Mouse (Mus musculus) kidney, embryonic 14.5 days (tissue): ENCODE measurements around the gene Phlda1. TPM values are rescaled to one million over a fixed set of nuclear protein-coding genes. Genes with fewer than 3 reads are reported as not detected.

Source experiments
- ATAC-seq: fragments of 200-750 bp; cut with Nextera tagmentation; 2 replicates; pipeline ENCODE4 v1.8.0; 2017; ENCODE audit warnings: moderate number of reproducible peaks, mild to moderate bottlenecking, moderate TSS enrichment, moderate library complexity; ENCODE audit not compliant: low FRiP score, low TSS enrichment
- H3K27ac ChIP-seq: fragments of 300-500 bp; sonication (generic); 2 replicates; pipeline ENCODE4 v1.5.1; 2014; ENCODE audit warnings: low read depth, mild to moderate bottlenecking, low read length, moderate library complexity, mixed read lengths
- H3K27me3 ChIP-seq: fragments of 300-500 bp; sonication (generic); 2 replicates; pipeline ENCODE4 v1.6.1; 2014; ENCODE audit warnings: mild to moderate bottlenecking, low read length; ENCODE audit not compliant: control insufficient read depth, insufficient read depth
- H3K36me3 ChIP-seq: fragments of 300-500 bp; sonication (generic); 2 replicates; pipeline ENCODE4 v1.6.1; 2014; ENCODE audit warnings: low read length, mixed read lengths; ENCODE audit not compliant: control insufficient read depth, insufficient read depth
- H3K4me1 ChIP-seq: fragments of 300-500 bp; sonication (generic); 2 replicates; pipeline ENCODE4 v1.6.1; 2014; ENCODE audit warnings: low read length, mixed read lengths; ENCODE audit not compliant: control insufficient read depth, insufficient read depth
- H3K4me2 ChIP-seq: fragments of 300-500 bp; sonication (generic); replicated peaks from 2 replicates; pipeline ENCODE4 v1.6.1; 2014; ENCODE audit warnings: low read depth, mild to moderate bottlenecking, low read length
- H3K4me3 ChIP-seq: fragments of 300-500 bp; sonication (generic); 2 replicates; pipeline ENCODE4 v1.5.1; 2014; ENCODE audit warnings: mild to moderate bottlenecking, low read length
- H3K9ac ChIP-seq: fragments of 300-500 bp; sonication (generic); 2 replicates; pipeline ENCODE4 v1.6.1; 2014; ENCODE audit warnings: low read depth, mild to moderate bottlenecking, low read length, moderate library complexity
- H3K9me3 ChIP-seq: fragments of 300-500 bp; sonication (generic); 2 replicates; pipeline ENCODE4 v1.6.1; 2016; ENCODE audit warnings: low read length; ENCODE audit not compliant: control insufficient read depth
- WGBS: fragments of 180-500 bp; shearing (Covaris S2); extraction: QIAGEN DNeasy Blood & Tissue Kit; methylation state at CpG from one replicate; pipeline ENCODE4 v1.1.7; 2014; 5-methylcytosine and 5-hydroxymethylcytosine counted together
- polyA plus RNA-seq: library from polyadenylated mRNA; unstranded; fragments of >200 nt; fragmentation: Nextera tagmentation; extraction: Ambion mirVana; gene quantifications from 2 replicates; pipeline ENCODE4 v1.2.1, GENCODE M21; 2014

Gene Phlda1
- polyA plus RNA-seq = 42.3 and 44.6 TPM in 2 replicates

GRCm38 (mm10) chr10:111506101-111506925 lies at the start of gene Phlda1:
Phlda1 (plus strand) TSS chr10:111506286.
- Histone ChIP-seq H3K36me3 (no peaks in the 10 kb centered on the region), H3K9me3 (no peaks in the 10 kb centered on the region), H3K4me2 (peak within 1 kb of the TSS; percentile 77), H3K9ac (peak within 1 kb of the TSS; percentile 96), H3K4me1 (peaks cover 41% of the 10 kb centered on the region), H3K27ac (peak within 1 kb of the TSS; percentile 97), H3K27me3 (no peaks in the 10 kb centered on the region), H3K4me3 (peak within 1 kb of the TSS; percentile 88)
- ATAC-seq = peak; percentile 94
- whole genome bisulfite sequencing = under 1% methylated on average over 82 of the region's 94 CpGs

GRCm38 (mm10) chr10:111458088-111458487 lies 48.0 kb upstream of the Phlda1 start:
- 33% methylated on average over 7 of the region's 7 CpGs for WGBS
- H3K9me3 ChIP-seq = no peaks in the 10 kb centered on the region
- ATAC-seq = no peak
- H3K9ac ChIP-seq = no peak overlapping the region
- no peaks in the 10 kb centered on the region for H3K27me3 ChIP-seq
- H3K4me3 ChIP-seq = no peak overlapping the region
- H3K36me3 ChIP-seq = no peaks in the 10 kb centered on the region
- H3K4me2 ChIP-seq = no peak overlapping the region
- no peak overlapping the region for H3K27ac ChIP-seq
- no peaks in the 10 kb centered on the region for H3K4me1 ChIP-seq

- H3K9me3 ChIP-seq = no peaks in the 10 kb centered on the region
- ATAC-seq = no peak
- WGBS = 73% methylated on average over 9 of the region's 9 CpGs
Measured at GRCm38 (mm10) chr10:111459040-111459439, 47.0 kb upstream of the Phlda1 start.

DNA sequence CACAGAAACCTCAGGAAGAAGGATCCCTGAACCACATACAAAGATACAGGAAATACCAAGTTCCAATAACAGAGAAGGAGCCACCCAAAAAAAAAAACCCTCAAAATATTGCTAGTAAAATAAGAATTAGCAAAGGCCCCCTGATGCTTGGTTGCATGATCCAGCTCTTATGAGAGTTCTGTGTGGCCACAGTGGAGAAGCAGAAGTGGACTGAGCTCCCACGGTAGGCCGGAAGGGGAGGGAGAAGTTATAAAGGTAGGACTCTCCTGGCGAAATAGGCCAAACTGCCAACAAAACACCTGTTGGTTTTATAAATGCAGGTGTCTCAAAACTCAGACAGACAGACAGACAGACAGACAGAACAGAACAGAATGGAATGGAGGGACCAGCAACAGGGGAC lies 46.2 kb upstream of the Phlda1 start:
- ATAC-seq = no peak
- no peak overlapping the region for H3K4me3 ChIP-seq
- no peak overlapping the region for H3K4me2 ChIP-seq
- no peaks in the 10 kb centered on the region for H3K4me1 ChIP-seq
- H3K9me3 ChIP-seq = no peaks in the 10 kb centered on the region
- H3K27ac ChIP-seq = no peak overlapping the region
- H3K27me3 ChIP-seq = no peaks in the 10 kb centered on the region
- H3K36me3 ChIP-seq = no peaks in the 10 kb centered on the region
- WGBS = 75% methylated on average over 3 of the region's 3 CpGs
- H3K9ac ChIP-seq = no peak overlapping the region

More at GRCm38 (mm10) chr10:111459040-111459439, 47.0 kb upstream of the Phlda1 start:
- Histone ChIP-seq H3K36me3 (no peaks in the 10 kb centered on the region), H3K4me2 (no peak overlapping the region), H3K4me1 (no peaks in the 10 kb centered on the region), H3K27me3 (no peaks in the 10 kb centered on the region), H3K27ac (no peak overlapping the region), H3K4me3 (no peak overlapping the region), H3K9ac (no peak overlapping the region)

DNA sequence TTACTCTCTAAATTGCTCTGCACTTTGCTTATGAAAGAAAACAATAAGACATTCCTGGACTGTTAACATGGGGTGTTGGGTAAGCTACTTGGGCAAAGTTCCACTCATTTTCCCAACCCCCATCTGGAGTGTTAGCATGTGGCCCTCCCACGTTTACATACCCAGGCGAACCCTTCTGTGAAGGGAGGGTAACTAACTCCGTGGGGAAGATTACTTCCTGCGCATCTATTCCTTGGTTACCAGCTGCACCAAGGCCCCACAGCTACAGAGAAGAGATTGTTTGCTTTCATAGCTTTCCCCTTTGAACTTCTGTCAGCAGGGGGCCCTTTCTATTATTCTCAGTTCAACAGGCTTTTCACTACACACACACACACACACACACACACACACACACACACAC lies 45.7 kb upstream of the Phlda1 start:
- Histone ChIP-seq H3K4me1 (no peaks in the 10 kb centered on the region), H3K36me3 (no peaks in the 10 kb centered on the region), H3K27me3 (no peaks in the 10 kb centered on the region), H3K9me3 (no peaks in the 10 kb centered on the region), H3K9ac (no peak overlapping the region), H3K4me3 (no peak overlapping the region), H3K4me2 (no peak overlapping the region), H3K27ac (no peak overlapping the region)
- WGBS = 30% methylated on average over 4 of the region's 4 CpGs
- ATAC-seq = no peak

- Histone ChIP-seq H3K4me3 (no peak overlapping the region), H3K27ac (no peak overlapping the region), H3K9ac (no peak overlapping the region), H3K9me3 (no peaks in the 10 kb centered on the region), H3K36me3 (no peaks in the 10 kb centered on the region), H3K4me2 (no peak overlapping the region), H3K27me3 (no peaks in the 10 kb centered on the region), H3K4me1 (no peaks in the 10 kb centered on the region)
- no peak for ATAC-seq
- 89% methylated on average over 1 of the region's 1 CpGs for WGBS
Measured at GRCm38 (mm10) chr10:111464833-111465232, 41.3 kb upstream of the Phlda1 start.

DNA sequence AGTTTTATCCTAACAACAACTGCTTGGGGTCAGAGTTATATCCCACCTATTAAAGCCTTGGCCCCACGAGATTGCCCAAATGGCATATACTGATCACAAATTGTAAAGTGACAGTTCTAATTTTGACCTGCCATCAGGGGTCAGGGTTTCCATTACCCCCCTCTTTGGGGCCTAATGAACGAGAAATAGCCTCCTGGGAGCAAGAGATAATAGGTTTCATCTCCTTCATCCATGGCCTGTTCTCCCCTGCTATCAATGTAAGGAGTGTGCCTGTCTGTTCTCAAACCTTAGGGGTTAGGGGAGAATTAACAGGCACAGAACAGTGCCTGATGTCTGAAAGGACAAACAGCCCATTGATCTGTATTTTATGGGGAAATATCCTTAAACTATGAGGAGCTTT lies 40.7 kb upstream of the Phlda1 start:
- no peaks in the 10 kb centered on the region for H3K27me3 ChIP-seq
- no peak overlapping the region for H3K4me3 ChIP-seq
- no peak overlapping the region for H3K9ac ChIP-seq
- 42% methylated on average over 2 of the region's 2 CpGs for WGBS
- H3K36me3 ChIP-seq = no peaks in the 10 kb centered on the region
- H3K9me3 ChIP-seq = no peaks in the 10 kb centered on the region
- no peaks in the 10 kb centered on the region for H3K4me1 ChIP-seq
- ATAC-seq = no peak
- H3K27ac ChIP-seq = no peak overlapping the region
- no peak overlapping the region for H3K4me2 ChIP-seq

DNA sequence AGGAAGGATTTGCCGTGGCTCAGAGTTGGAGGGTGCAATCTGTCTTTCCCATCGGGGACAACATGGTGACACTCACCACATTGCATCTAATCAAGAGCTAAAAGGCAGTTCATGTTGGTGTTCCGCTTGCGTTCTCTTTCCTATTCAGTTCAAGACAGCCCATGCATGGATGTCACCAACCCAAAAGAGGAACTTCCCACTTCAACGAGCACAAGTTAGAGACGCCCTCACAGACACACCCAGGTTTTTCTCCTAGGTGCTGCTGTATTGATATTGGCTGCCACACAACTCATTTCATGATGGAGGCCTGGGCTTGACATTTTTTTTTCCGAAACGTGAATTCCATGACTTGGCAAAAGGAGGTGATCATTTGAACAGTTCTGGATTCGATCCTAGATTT lies 34.9 kb upstream of the Phlda1 start:
- H3K4me3 ChIP-seq = no peak overlapping the region
- no peaks in the 10 kb centered on the region for H3K27me3 ChIP-seq
- H3K9ac ChIP-seq = no peak overlapping the region
- no peak overlapping the region for H3K4me2 ChIP-seq
- WGBS = 86% methylated on average over 9 of the region's 9 CpGs
- ATAC-seq = no peak
- peaks cover 16% of the 10 kb centered on the region; the same call in 1 of the 2 replicates for H3K4me1 ChIP-seq
- no peak overlapping the region for H3K27ac ChIP-seq
- no peaks in the 10 kb centered on the region; the same call in 1 of the 2 replicates for H3K36me3 ChIP-seq
- H3K9me3 ChIP-seq = no peaks in the 10 kb centered on the region
